Mouse (Mus musculus) ES-E14 (cell line): ENCODE data around the gene Plcd4.

ENCODE experiments used
- CHD2 ChIP-seq: IDR thresholded peaks from 2 replicates; pipeline ENCODE4 v1.6.1; 2014; ENCODE audit warnings: mild to moderate bottlenecking, low read depth, low read length, inconsistent platforms
- HCFC1 ChIP-seq: IDR thresholded peaks from 2 replicates; pipeline ENCODE4 v1.6.1; 2012; ENCODE audit warnings: low read length, inconsistent platforms, borderline replicate concordance; ENCODE audit not compliant: insufficient read depth
- MAFK ChIP-seq: IDR thresholded peaks from 2 replicates; pipeline ENCODE4 v1.6.1; 2014; ENCODE audit warnings: mild to moderate bottlenecking, low read depth, low read length, inconsistent platforms; ENCODE audit not compliant: insufficient read depth
- ZC3H11A ChIP-seq: IDR thresholded peaks from 2 replicates; pipeline ENCODE4 v1.6.1; 2012; ENCODE audit warnings: low read depth, mild to moderate bottlenecking, inconsistent platforms, low read length, borderline replicate concordance
- ZNF384 ChIP-seq: IDR thresholded peaks from 2 replicates; pipeline ENCODE4 v1.6.1; 2012; ENCODE audit warnings: low read depth, low read length, inconsistent platforms

GRCm38 (mm10) chr1:74584616-74585398 is 42.1 kb downstream of the Plcd4 start:
- TF ChIP-seq ZNF384 (no peak), MAFK (no peak), CHD2 (no peak), ZC3H11A (no peak), HCFC1 (no peak)
